Mouse (Mus musculus): ENCODE data around the gene Catsper1. TPM values are rescaled to one million over a fixed set of nuclear protein-coding genes. Genes with fewer than 3 reads are reported as not detected.

The Catsper1 gene
- polyA plus RNA-seq, 1 experiment from 2014 or later, result not detected

DNA sequence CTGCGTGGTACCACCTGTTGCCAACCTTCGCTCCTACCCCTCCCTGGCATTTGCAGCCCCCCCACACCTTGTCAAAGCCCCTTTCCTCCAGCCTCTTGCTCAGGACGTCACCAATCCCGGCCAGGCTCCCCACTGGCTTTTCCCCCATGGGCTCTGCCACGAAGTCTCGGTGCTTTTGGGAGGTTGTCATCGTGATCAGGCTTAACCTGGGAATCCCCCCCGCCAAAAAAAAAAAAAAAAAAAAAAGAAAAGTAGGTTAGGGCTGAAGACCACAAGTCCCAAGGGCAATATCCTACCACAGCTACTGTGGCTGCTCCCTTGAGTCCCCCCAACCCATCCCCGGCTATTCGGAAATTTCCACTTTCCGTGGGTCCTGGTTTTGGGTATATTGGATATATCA is 30.2 kb downstream of the Catsper1 start:
- WGBS, result 18% methylated on average over 11 of the region's 11 CpGs

DNA sequence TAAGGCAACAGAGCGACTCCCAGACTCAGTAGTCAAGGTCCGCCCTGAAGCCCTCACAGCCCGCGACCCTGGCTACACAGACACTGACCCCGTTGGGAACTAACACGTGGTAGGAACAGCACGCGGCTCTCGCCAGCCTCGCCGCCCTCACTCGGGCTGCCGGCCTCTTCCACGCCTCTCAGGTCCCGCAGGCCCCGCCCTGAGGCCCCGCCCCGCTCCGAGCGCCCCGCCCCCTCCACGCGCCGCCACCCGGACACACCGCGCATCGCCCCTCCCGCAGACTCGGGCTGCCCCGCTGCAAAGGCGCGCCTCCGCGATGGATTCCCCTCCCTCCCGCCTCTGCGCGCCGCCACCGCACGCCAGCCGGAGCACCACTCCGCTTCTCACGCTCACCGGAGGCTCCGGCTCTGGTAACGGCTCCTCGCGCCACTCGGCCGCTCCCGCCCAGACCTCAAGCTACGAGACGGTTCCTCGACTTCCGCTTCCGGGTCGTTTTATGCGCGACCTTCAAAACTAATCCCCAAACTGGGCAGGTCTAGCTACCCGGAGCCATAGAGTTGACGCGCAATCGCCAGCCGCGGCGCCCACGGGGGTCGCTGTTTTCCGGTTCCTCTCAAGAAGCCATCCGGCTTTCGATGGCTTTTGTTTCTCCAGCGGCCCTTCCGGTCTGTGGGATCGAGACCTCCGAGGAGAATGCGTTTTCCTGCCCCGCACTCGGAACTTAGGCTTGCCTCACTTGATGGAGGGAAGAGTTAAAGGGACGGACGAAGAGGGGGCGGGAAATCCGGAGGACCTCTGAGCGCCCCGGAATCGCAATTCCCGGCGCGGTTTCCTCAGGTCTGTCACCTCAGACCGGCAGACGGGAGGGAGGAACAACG is 30.9 kb downstream of the Catsper1 start, which contains the start of gene Eif1ad:
Gene Eif1ad (plus strand): TSS at position 567 of the 878 bp plus-strand sequence.
- Histone ChIP-seq H3K9me3 (no peaks in the 10 kb centered on the region), H3K9ac (peak within 1 kb of the TSS; percentile 64), H3K36me3 (replicated peaks) (peaks cover 36% of the 10 kb centered on the region), H3K4me3 (peak within 1 kb of the TSS; percentile 87), H3K4me1 (peaks cover 26% of the 10 kb centered on the region), H3K27ac (peak within 1 kb of the TSS; percentile 93), H3K27me3 (replicated peaks) (no peaks in the 10 kb centered on the region), H3K4me2 (peak within 1 kb of the TSS; percentile 90)
- peak; percentile 95 for ATAC-seq (replicated peaks)
- under 1% methylated on average over 86 of the region's 92 CpGs for WGBS

More for the DNA sequence above, 30.2 kb downstream of the Catsper1 start:
- peaks cover 32% of the 10 kb centered on the region for H3K36me3 ChIP-seq (replicated peaks)
- H3K4me3 ChIP-seq, result peak overlapping the region; percentile 87
- H3K9me3 ChIP-seq, result no peaks in the 10 kb centered on the region
- ATAC-seq (replicated peaks), result no peak
- H3K4me2 ChIP-seq, result peak overlapping the region; percentile 90
- no peaks in the 10 kb centered on the region for H3K27me3 ChIP-seq (replicated peaks)
- peaks cover 26% of the 10 kb centered on the region for H3K4me1 ChIP-seq
- H3K9ac ChIP-seq, result peak overlapping the region; percentile 64
- H3K27ac ChIP-seq, result peak overlapping the region; percentile 93

DNA sequence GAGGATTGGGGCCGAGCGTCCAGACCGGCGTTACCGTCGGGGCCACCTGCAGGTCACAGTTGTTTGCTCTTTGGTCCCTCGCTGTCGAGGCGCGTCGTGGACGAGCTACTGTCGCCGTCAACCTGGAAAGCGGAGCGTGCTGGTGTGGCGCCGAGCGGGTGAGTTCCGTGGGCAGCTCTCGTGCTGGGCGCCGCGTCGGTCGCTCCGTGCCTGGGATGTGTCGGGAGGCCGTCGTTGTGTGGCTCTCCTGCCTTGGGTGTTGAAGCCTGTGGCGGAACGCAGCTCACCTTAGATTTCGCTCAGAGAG is 31.5 kb downstream of the Catsper1 start, which contains the start of gene Banf1:
Gene Banf1 (minus strand): TSS at position 116 of the 307 bp plus-strand sequence.
- H3K9ac ChIP-seq, result peak within 1 kb of the TSS; percentile 64
- no peaks in the 10 kb centered on the region for H3K27me3 ChIP-seq (replicated peaks)
- peak within 1 kb of the TSS; percentile 93 for H3K27ac ChIP-seq
- ATAC-seq (replicated peaks), result peak; percentile 25
- peak within 1 kb of the TSS; percentile 87 for H3K4me3 ChIP-seq
- under 1% methylated on average over 33 of the region's 33 CpGs for WGBS
- no peaks in the 10 kb centered on the region for H3K9me3 ChIP-seq
- H3K4me2 ChIP-seq, result peak within 1 kb of the TSS; percentile 90
- H3K36me3 ChIP-seq (replicated peaks), result peaks cover 37% of the 10 kb centered on the region
- H3K4me1 ChIP-seq, result peaks cover 26% of the 10 kb centered on the region

DNA sequence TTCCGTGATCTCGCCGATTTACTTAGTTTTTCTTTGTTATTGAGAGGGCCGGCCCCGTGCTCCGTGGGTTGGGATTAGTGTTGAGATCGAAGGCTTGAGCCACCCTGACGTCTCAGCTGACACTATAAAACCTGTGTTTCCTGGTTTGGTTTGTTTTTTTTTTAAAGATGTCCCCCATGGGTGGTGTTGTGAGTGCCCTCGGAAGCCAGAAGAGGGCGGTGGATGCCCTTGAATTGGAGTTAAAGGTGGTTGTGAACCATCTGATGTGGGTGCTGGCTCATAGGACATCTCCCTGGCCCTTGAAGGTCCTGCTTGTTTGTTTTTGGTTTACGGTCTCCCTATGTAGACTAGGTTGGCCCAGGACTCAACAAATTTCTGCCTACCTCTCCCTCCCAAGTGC is 31.9 kb downstream of the Catsper1 start:
- Histone ChIP-seq H3K36me3 (replicated peaks) (peaks cover 41% of the 10 kb centered on the region), H3K4me1 (peaks cover 26% of the 10 kb centered on the region), H3K9me3 (no peaks in the 10 kb centered on the region), H3K4me3 (peak overlapping the region; percentile 87), H3K4me2 (peak overlapping the region; percentile 90), H3K27ac (peak overlapping the region; percentile 93; the same call in 1 of the 2 replicates), H3K9ac (peak overlapping the region; percentile 64), H3K27me3 (replicated peaks) (no peaks in the 10 kb centered on the region)
- no peak for ATAC-seq (replicated peaks)
- WGBS, result 10% methylated on average over 11 of the region's 11 CpGs

DNA sequence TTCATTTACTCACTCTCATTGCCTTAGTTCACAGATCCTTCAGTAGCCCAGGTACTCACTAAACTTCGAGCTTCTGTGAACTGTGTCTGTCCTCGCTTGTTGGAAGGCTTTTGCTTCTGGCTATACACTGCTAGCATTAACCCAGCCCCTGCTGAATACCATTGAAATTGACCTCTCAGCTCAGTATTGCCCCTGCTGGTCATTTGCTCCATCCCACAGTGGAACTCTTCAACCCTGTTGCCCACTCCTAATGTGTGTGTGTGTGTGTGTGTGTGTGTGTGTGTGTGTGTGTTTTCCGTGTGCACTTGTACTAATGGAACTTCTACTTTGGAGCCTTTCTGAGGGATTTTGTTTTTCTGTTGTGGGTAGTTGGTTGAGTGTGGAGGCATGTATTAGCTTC is 35.4 kb downstream of the Catsper1 start:
- Histone ChIP-seq H3K4me1 (peaks cover 15% of the 10 kb centered on the region), H3K9ac (no peak overlapping the region), H3K9me3 (no peaks in the 10 kb centered on the region), H3K27ac (no peak overlapping the region), H3K27me3 (replicated peaks) (no peaks in the 10 kb centered on the region), H3K4me2 (no peak overlapping the region), H3K36me3 (replicated peaks) (peaks cover 43% of the 10 kb centered on the region), H3K4me3 (no peak overlapping the region)
- no peak for ATAC-seq (replicated peaks)
- WGBS, result 82% methylated on average over 3 of the region's 3 CpGs

DNA sequence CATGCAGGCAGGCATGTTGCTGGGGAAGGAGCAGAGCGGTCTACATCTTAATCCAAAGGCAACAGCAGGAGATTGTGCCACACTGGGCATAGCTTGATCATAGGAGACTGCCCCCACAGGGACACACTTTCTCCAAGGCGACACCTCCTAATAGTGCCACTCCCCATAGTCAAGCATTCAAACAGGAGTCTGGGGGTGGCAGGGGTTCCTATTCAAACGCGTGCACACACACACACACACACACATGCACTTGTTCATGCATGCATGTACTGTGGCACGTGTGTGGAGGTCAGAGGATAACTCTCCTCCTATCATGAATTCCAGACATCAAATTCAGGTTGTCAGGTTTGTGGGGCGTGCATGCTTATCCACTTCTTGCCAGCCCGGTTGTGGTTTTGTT is 37.2 kb downstream of the Catsper1 start:
- Histone ChIP-seq H3K36me3 (replicated peaks) (peaks cover 50% of the 10 kb centered on the region), H3K4me1 (peaks cover 9% of the 10 kb centered on the region), H3K4me3 (no peak overlapping the region), H3K9me3 (no peaks in the 10 kb centered on the region), H3K4me2 (no peak overlapping the region), H3K27me3 (replicated peaks) (no peaks in the 10 kb centered on the region), H3K9ac (no peak overlapping the region), H3K27ac (no peak overlapping the region)
- no peak for ATAC-seq (replicated peaks)
- WGBS, result 93% methylated on average over 7 of the region's 7 CpGs

DNA sequence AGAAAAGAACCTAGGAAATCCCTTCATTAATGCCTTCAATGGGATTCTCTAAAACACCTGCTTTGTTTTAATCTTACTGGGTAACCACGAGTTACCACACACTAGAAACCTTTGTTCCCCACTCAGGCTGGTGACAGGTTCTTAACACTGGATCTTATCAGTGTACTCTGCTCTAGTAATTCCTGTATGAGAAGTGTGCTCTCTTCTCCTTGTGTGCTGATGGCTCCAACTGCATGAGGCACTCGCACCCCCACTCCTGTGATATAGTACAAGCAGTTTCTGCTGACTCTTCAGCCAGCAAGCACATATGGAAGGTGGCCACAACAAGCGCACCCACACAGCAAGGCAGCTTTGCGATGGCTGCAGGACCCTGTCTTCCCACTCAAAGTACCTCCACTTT is 38.6 kb downstream of the Catsper1 start:
- ATAC-seq (replicated peaks), result no peak

DNA sequence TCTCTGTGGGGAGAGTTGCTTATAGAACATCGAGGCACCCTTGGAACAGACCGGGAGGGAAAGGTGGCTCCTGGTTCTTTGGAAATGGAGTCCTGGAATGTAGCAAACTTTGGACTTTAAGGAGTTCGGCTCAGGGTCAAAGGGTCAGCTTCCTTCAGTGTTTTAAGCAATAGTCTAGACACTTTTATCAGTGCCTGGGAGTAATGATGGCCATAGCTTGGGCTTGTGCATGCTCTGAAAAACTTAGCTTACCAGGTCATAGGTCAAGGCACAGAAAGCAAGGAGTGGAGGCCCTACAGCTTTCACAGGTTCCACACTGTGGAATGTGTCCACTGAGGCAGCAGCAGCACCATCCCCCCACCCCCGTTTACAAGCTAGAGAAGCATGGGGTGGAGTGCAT is 39.2 kb downstream of the Catsper1 start:
- H3K4me2 ChIP-seq, result no peak overlapping the region
- 84% methylated on average over 4 of the region's 4 CpGs for WGBS
- ATAC-seq (replicated peaks), result no peak
- no peak overlapping the region for H3K4me3 ChIP-seq
- no peak overlapping the region for H3K27ac ChIP-seq
- H3K9ac ChIP-seq, result no peak overlapping the region
- no peaks in the 10 kb centered on the region for H3K9me3 ChIP-seq
- H3K27me3 ChIP-seq (replicated peaks), result no peaks in the 10 kb centered on the region
- no peaks in the 10 kb centered on the region for H3K4me1 ChIP-seq
- peaks cover 53% of the 10 kb centered on the region for H3K36me3 ChIP-seq (replicated peaks)

More for the DNA sequence above, 38.6 kb downstream of the Catsper1 start:
- Histone ChIP-seq H3K36me3 (replicated peaks) (peaks cover 53% of the 10 kb centered on the region), H3K4me2 (no peak overlapping the region), H3K27me3 (replicated peaks) (no peaks in the 10 kb centered on the region), H3K9ac (no peak overlapping the region), H3K27ac (no peak overlapping the region), H3K4me3 (no peak overlapping the region), H3K9me3 (no peaks in the 10 kb centered on the region), H3K4me1 (no peaks in the 10 kb centered on the region)
- WGBS, result 82% methylated on average over 4 of the region's 4 CpGs

DNA sequence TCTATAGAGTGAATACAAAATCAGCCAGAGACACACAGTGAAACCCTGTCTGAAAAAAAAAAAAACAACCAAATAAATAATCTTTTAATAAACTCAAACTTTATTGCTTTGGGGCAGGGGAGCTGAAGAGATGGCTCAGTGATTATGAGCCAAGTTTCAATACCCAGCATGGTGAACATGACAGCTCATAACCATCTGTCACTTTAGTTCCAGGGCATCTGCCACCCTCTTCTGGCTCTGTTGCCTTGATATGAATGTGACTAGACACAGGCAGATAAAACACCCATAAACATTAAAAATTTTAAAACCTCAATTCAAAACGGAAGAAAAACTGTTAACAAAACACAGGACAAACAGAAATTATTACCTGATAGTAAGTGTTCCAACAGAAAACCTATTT is 41.9 kb downstream of the Catsper1 start:
- Histone ChIP-seq H3K27ac (no peak overlapping the region), H3K27me3 (replicated peaks) (no peaks in the 10 kb centered on the region), H3K4me3 (no peak overlapping the region), H3K9me3 (no peaks in the 10 kb centered on the region), H3K4me1 (no peaks in the 10 kb centered on the region), H3K9ac (no peak overlapping the region), H3K36me3 (replicated peaks) (peaks cover 58% of the 10 kb centered on the region), H3K4me2 (no peak overlapping the region)
- WGBS, result 95% methylated on average over 1 of the region's 1 CpGs
- ATAC-seq (replicated peaks), result no peak

DNA sequence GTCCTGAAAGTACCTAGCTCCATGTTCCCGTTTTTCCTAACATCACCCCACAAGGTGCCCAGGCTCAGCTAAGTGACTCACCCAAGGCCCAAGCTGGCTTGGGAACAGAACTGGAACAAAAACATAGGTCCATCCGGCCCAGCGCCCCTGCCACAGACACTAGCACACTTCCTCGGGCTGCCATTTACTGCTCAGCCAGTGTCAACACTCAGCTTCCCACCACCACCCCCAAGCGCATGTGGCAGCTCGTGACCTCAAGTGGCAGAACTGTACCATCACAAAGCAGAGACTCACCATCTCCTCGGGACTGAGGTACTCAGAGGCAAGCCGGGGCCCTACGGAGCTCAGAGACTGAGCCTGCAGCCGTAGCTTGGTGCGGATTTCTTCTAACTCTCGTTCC is 47.8 kb downstream of the Catsper1 start:
- no peak overlapping the region for H3K27ac ChIP-seq
- no peak overlapping the region for H3K4me2 ChIP-seq
- no peak overlapping the region for H3K4me3 ChIP-seq
- no peak overlapping the region for H3K9ac ChIP-seq
- H3K36me3 ChIP-seq (replicated peaks), result peaks cover 66% of the 10 kb centered on the region
- H3K9me3 ChIP-seq, result no peaks in the 10 kb centered on the region
- no peaks in the 10 kb centered on the region for H3K27me3 ChIP-seq (replicated peaks)
- 95% methylated on average over 12 of the region's 12 CpGs for WGBS
- peaks cover 18% of the 10 kb centered on the region for H3K4me1 ChIP-seq
- ATAC-seq (replicated peaks), result no peak

DNA sequence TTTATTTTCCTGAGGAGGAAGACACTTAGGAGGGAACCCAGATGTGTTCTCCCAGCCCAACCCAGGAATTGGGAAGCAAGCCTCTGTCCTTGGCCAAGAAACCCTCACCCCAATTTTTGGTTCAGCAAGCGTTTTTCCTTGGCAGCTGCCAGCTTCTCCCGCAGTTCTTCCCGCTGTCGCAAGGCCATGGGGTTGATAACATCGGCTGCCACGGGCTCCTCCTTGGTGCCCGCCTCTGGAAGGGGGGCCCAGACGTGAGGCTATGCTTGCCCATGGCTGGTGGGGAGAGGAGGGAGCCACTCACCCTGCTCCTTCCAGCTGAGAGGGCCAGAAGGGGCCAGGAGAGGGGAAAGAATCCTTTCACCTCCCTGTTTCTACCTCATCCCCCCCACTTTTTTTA is 49.2 kb downstream of the Catsper1 start:
- H3K4me1 ChIP-seq, result peaks cover 25% of the 10 kb centered on the region
- H3K27ac ChIP-seq, result no peak overlapping the region
- no peak overlapping the region for H3K4me2 ChIP-seq
- no peak overlapping the region for H3K4me3 ChIP-seq
- no peaks in the 10 kb centered on the region for H3K27me3 ChIP-seq (replicated peaks)
- no peak overlapping the region for H3K9ac ChIP-seq
- peaks cover 53% of the 10 kb centered on the region for H3K36me3 ChIP-seq (replicated peaks)
- 96% methylated on average over 8 of the region's 8 CpGs for WGBS
- H3K9me3 ChIP-seq, result no peaks in the 10 kb centered on the region
- no peak for ATAC-seq (replicated peaks)

DNA sequence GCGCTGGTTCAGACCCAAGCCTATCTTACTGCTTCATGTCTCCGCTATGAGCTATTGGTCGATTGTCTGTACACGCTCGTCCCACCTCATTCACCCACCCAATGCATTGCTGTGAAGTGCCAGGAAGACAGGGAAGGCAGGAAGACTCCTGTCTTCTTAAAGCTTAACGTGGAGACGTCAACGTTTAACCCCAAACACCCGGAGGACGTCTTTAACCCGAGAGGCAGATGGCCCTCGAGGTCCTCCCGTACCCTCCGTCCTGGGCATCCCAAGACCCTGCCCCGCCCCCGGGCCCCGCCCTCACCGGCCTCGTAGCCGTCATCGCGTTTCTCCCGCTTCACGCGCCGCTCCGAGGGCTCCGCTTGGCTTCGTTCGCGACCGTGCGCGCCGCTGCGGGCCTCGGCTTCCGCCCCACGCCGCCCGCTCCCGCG is 52.5 kb downstream of the Catsper1 start:
- peaks cover 34% of the 10 kb centered on the region for H3K4me1 ChIP-seq
- peaks cover 23% of the 10 kb centered on the region for H3K36me3 ChIP-seq (replicated peaks)
- peak overlapping the region; percentile 87 for H3K27ac ChIP-seq
- H3K9me3 ChIP-seq, result no peaks in the 10 kb centered on the region
- whole genome bisulfite sequencing, result under 1% methylated on average over 43 of the region's 43 CpGs
- peak overlapping the region; percentile 93 for H3K4me2 ChIP-seq
- ATAC-seq (replicated peaks), result peak; percentile 56
- peak overlapping the region; percentile 97 for H3K9ac ChIP-seq
- peak overlapping the region; percentile 99 for H3K4me3 ChIP-seq
- H3K27me3 ChIP-seq (replicated peaks), result no peaks in the 10 kb centered on the region

Measured in midbrain, embryonic 15.5 days (tissue).